In genomic region chr3:65782246-65782645, GRCm38 (mm10) we compare ENCODE assay signal across 28 mouse cellular contexts.
DNase-seq lines count a peak whose midpoint lies in the region; ATAC-seq and TF ChIP-seq lines count a peak whose summit lies in the region.
"Had no signal": no experiment of that assay in that cellular context is flagged by ENCODE, and none has a peak within 500 bp of the region (broad histone marks: within the 10 kb centered on the region; RNA-seq: fewer than 3 reads in every experiment).

No protein-coding gene starts in this region.

- H3K9me3 ChIP-seq in heart, postnatal 0 days (replicated peaks; ENCODE audit: control insufficient read depth, low read length) = no peaks in the 10 kb centered on the region
- H3K9me3 ChIP-seq: embryonic facial prominence, embryonic 10.5 days; embryonic facial prominence, embryonic 15.5 days; forebrain, embryonic 12.5 days; limb, embryonic 13.5 days; liver, embryonic 12.5 days; midbrain, embryonic 13.5 days; stomach, embryonic 15.5 days had no signal

- no peak for ATAC-seq in heart, postnatal 0 days (ENCODE audit: insufficient read depth, low read depth)
- ATAC-seq: liver, embryonic 12.5 days; lung, postnatal 0 days; midbrain, embryonic 13.5 days had no signal

- H3K4me2 ChIP-seq in heart, postnatal 0 days (ENCODE audit: low read depth, low read length) = no peak overlapping the region
- H3K4me2 ChIP-seq: embryonic facial prominence, embryonic 15.5 days; forebrain, embryonic 12.5 days; hindbrain, embryonic 12.5 days; limb, embryonic 13.5 days; liver, embryonic 12.5 days; midbrain, embryonic 13.5 days; stomach, embryonic 15.5 days had no signal

- DNase-seq in heart, postnatal 0 days (ENCODE audit: low spot score) = no peak
- no peak for DNase-seq in heart, postnatal 4 days
- DNase-seq in layer of hippocampus, adult 2 months (ENCODE audit: low spot score in 2 of 2) = no peak
- no peak for DNase-seq in layer of hippocampus, postnatal 25 days (ENCODE audit: extremely low spot score in 1 of 2, low spot score in 1 of 2)
- DNase-seq in NIH3T3 (ENCODE audit: low read depth) = peak; percentile 17
- DNase-seq in brain, adult 2 months (ENCODE audit: low read depth, low spot score) = peak; percentile 16
- no peak for DNase-seq in cerebellum, postnatal 25 days
- DNase-seq: adrenal gland, postnatal 25 days; B cell, adult 2 months; cerebellum, adult 18-20 months; cerebellum, postnatal 10 days; gastrocnemius, adult 2 months; kidney, adult 18-20 months; lung, adult 18-20 months; lung, postnatal 4 days; right cerebral cortex, postnatal 25 days; thymus, postnatal 25 days had no signal

- no peak overlapping the region for H3K27ac ChIP-seq in heart, postnatal 0 days (ENCODE audit: low read depth)
- H3K27ac ChIP-seq in layer of hippocampus, adult 2 months = no peak overlapping the region
- H3K27ac ChIP-seq: embryonic facial prominence, embryonic 10.5 days; embryonic facial prominence, embryonic 15.5 days; forebrain, embryonic 12.5 days; gastrocnemius, adult 2 months; hindbrain, embryonic 12.5 days; left cerebral cortex, adult 2 months; limb, embryonic 13.5 days; liver, embryonic 12.5 days; midbrain, embryonic 13.5 days; stomach, embryonic 15.5 days had no signal

- no peaks in the 10 kb centered on the region for H3K27me3 ChIP-seq in heart, postnatal 0 days (ENCODE audit: control insufficient read depth, insufficient read depth, low read length)
- H3K27me3 ChIP-seq: embryonic facial prominence, embryonic 15.5 days; forebrain, embryonic 12.5 days; hindbrain, embryonic 12.5 days; limb, embryonic 13.5 days; liver, embryonic 12.5 days; megakaryocyte, embryonic 14.5 days; midbrain, embryonic 13.5 days; stomach, embryonic 15.5 days had no signal

- peak; percentile 47 for TF ChIP-seq CTCF in heart, postnatal 0 days (IDR thresholded peaks at IDR 0.05; ENCODE audit: low read depth)
- TF ChIP-seq CTCF in layer of hippocampus, adult 2 months (conservative IDR thresholded peaks at IDR 0.05) = peak; percentile 42

- no peaks in the 10 kb centered on the region for H3K4me1 ChIP-seq in heart, postnatal 0 days (ENCODE audit: control insufficient read depth, insufficient read depth)
- H3K4me1 ChIP-seq: embryonic facial prominence, embryonic 10.5 days; embryonic facial prominence, embryonic 15.5 days; forebrain, embryonic 12.5 days; hindbrain, embryonic 12.5 days; limb, embryonic 13.5 days; liver, embryonic 12.5 days; megakaryocyte, embryonic 14.5 days; midbrain, embryonic 13.5 days; stomach, embryonic 15.5 days had no signal

- H3K4me3 ChIP-seq in heart, postnatal 0 days (ENCODE audit: low read depth, low read length) = no peak overlapping the region
- no peak overlapping the region for H3K4me3 ChIP-seq in layer of hippocampus, adult 2 months
- H3K4me3 ChIP-seq: embryonic facial prominence, embryonic 10.5 days; embryonic facial prominence, embryonic 15.5 days; forebrain, embryonic 12.5 days; gastrocnemius, adult 2 months; hindbrain, embryonic 12.5 days; left cerebral cortex, adult 2 months; limb, embryonic 13.5 days; liver, embryonic 12.5 days; megakaryocyte, embryonic 14.5 days; midbrain, embryonic 13.5 days; stomach, embryonic 15.5 days had no signal

- no peak for TF ChIP-seq EP300 in heart, postnatal 0 days (IDR thresholded peaks at IDR 0.05; ENCODE audit: low read depth)

- WGBS in heart, postnatal 0 days = 35% methylated on average over 5 of the region's 5 CpGs

- H3K9ac ChIP-seq in heart, postnatal 0 days (replicated peaks; ENCODE audit: low read depth, low read length) = no peak overlapping the region
- H3K9ac ChIP-seq: embryonic facial prominence, embryonic 15.5 days; forebrain, embryonic 12.5 days; hindbrain, embryonic 12.5 days; limb, embryonic 13.5 days; liver, embryonic 12.5 days; midbrain, embryonic 13.5 days; stomach, embryonic 15.5 days had no signal

- no peaks in the 10 kb centered on the region for H3K36me3 ChIP-seq in heart, postnatal 0 days (replicated peaks; ENCODE audit: control insufficient read depth, insufficient read depth, low read length)
- H3K36me3 ChIP-seq: embryonic facial prominence, embryonic 10.5 days; embryonic facial prominence, embryonic 15.5 days; forebrain, embryonic 12.5 days; hindbrain, embryonic 12.5 days; limb, embryonic 13.5 days; liver, embryonic 12.5 days; midbrain, embryonic 13.5 days; stomach, embryonic 15.5 days had no signal

Comparison
In these comparisons a context has a peak if more than half of its experiments do, and no peak if none do; other contexts are left out.
1. DNase-seq: peak in NIH3T3 (single experiment) and brain, adult 2 months (single experiment); none in heart, postnatal 0 days (single experiment), heart, postnatal 4 days (single experiment), layer of hippocampus, adult 2 months (0 of 2), layer of hippocampus, postnatal 25 days (0 of 2) and cerebellum, postnatal 25 days (0 of 2).